Mouse (Mus musculus): ENCODE measurements at regions not wholly inside any gene's neighbourhood (a gene's known extent, or its start where the extent isn't known, plus 50 kb on each side); places are given as distances from the start of the nearest gene placed in this dataset.
A peak's percentile ranks its signal among the peaks of the same experiment; 100 is the strongest.

DNA sequence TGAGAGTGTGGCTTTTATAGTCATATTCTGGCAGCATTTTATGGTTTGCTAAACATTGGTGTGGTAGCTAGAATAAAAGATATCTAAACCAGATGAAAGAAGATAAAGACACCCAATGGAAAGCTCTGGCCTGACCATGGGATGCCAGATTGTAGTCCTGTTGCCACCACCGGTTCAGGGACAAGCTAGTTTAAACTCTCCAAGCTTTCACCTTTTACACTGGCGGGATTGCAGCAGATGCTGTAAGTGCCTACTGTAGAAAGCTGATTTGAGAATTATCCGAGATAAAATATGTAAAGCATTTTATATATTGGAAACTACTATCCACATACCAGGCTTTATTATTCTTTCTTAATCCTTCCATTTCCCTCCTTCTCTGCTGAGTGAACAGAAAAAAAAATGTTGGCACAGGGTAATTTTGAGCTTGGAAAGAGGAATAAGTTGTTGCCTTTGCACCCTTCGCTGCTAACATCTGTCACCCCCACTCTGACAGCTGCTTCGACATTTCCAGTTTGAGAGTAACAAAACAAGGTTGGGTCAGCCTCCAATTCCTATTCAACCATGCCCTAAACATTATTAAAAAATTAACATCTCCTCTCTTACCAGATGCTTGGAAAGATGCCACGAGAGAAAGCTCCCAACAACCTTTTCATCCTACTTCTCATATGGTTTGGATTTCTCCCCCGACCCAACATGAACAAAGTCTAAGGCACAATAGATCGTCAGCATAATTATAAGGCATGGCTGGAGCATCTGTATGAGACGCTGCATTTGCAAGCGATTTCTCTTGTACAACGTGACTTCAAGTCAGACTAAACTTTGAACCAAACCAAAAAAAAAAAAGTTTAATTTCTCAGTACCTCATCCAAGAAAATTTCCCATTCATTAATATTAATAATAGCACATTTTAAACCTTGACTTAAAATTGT lies 287.8 kb downstream of the Etaa1 start:
- ATAC-seq (ENCODE audit: insufficient read depth, low FRiP score): no peak; the same call in 1 of the 2 replicates
- no peak overlapping the region for H3K4me2 ChIP-seq (ENCODE audit: low read depth, low read length)
- H3K9me3 ChIP-seq (replicated peaks; ENCODE audit: control insufficient read depth, low read length): no peaks in the 10 kb centered on the region
- H3K4me1 ChIP-seq (ENCODE audit: control insufficient read depth, insufficient read depth, low read length): no peaks in the 10 kb centered on the region
- H3K27me3 ChIP-seq (ENCODE audit: control insufficient read depth, insufficient read depth, low read length): no peaks in the 10 kb centered on the region
- no peak overlapping the region for H3K4me3 ChIP-seq (replicated peaks; ENCODE audit: low read length)
- H3K36me3 ChIP-seq (ENCODE audit: control insufficient read depth, insufficient read depth, low read length): no peaks in the 10 kb centered on the region
- no peak overlapping the region for H3K9ac ChIP-seq (ENCODE audit: low read length)
- 49% methylated on average over 11 of the region's 11 CpGs for WGBS
- peak overlapping the region; percentile 69; the same call in 1 of the 2 replicates for H3K27ac ChIP-seq (ENCODE audit: low read length)

DNA sequence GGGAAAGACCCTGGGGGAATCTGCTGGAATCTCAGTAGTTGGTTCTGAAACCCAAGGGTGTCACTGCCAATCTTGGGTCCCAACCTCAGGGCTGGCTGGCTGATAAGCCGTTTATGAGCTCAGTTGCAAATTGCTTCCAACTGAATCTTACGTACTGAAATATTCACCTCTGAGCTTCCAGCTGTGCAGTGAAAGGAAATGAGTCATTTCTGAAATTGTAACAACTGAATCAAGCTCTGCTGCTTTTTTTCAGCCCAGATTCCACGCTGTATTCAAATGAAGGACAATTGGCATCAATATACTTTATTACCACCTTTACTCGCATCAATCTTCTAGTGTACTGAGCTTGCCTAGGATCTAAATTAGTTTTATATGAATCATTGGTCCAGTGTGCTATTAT lies 272.7 kb downstream of the Etaa1 start:
- no peaks in the 10 kb centered on the region for H3K27me3 ChIP-seq (ENCODE audit: control insufficient read depth, insufficient read depth, low read length)
- no peaks in the 10 kb centered on the region for H3K4me1 ChIP-seq (ENCODE audit: control insufficient read depth, insufficient read depth, low read length)
- no peak overlapping the region for H3K27ac ChIP-seq (ENCODE audit: low read length)
- H3K36me3 ChIP-seq (ENCODE audit: control insufficient read depth, insufficient read depth, low read length): no peaks in the 10 kb centered on the region
- 51% methylated on average over 4 of the region's 4 CpGs for WGBS
- H3K9me3 ChIP-seq (replicated peaks; ENCODE audit: control insufficient read depth, low read length): 0 out of 2 replicates have a peak, but pooled peaks cover 5% of the 10 kb centered on the region
- no peak overlapping the region for H3K9ac ChIP-seq (ENCODE audit: low read length)
- ATAC-seq (ENCODE audit: insufficient read depth, low FRiP score): no peak
- H3K4me2 ChIP-seq (ENCODE audit: low read depth, low read length): no peak overlapping the region
- H3K4me3 ChIP-seq (replicated peaks; ENCODE audit: low read length): no peak overlapping the region

DNA sequence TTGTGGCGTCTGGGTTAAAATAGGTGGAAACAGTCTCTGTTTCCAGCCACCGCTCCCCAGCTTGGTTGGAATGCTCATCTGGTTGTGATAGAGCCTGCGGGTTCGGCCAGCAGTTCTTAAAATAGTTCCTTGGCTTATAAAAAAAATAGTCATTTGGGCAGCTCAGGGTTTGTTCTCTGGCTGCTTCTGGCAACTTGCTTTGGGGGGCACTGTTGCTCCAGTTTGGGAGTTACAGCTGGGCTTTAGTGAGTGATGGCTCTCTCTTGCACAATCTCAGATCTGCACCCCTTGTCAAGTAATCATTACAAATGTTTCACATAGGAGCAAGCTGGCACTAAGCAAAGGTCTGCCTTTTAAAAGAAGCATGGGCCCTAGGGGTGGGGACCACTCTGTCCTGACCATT lies 268.0 kb downstream of the Etaa1 start:
- H3K4me3 ChIP-seq (replicated peaks; ENCODE audit: low read length): no peak overlapping the region
- no peak overlapping the region for H3K27ac ChIP-seq (ENCODE audit: low read length)
- H3K4me1 ChIP-seq (ENCODE audit: control insufficient read depth, insufficient read depth, low read length): no peaks in the 10 kb centered on the region
- H3K36me3 ChIP-seq (ENCODE audit: control insufficient read depth, insufficient read depth, low read length): no peaks in the 10 kb centered on the region
- no peak overlapping the region for H3K9ac ChIP-seq (ENCODE audit: low read length)
- H3K4me2 ChIP-seq (ENCODE audit: low read depth, low read length): no peak overlapping the region
- no peaks in the 10 kb centered on the region for H3K27me3 ChIP-seq (ENCODE audit: control insufficient read depth, insufficient read depth, low read length)
- H3K9me3 ChIP-seq (replicated peaks; ENCODE audit: control insufficient read depth, low read length): 0 out of 2 replicates have a peak, but pooled peaks cover 5% of the 10 kb centered on the region
- peak; percentile 75 for ATAC-seq (ENCODE audit: insufficient read depth, low FRiP score)
- 26% methylated on average over 4 of the region's 4 CpGs for WGBS

DNA sequence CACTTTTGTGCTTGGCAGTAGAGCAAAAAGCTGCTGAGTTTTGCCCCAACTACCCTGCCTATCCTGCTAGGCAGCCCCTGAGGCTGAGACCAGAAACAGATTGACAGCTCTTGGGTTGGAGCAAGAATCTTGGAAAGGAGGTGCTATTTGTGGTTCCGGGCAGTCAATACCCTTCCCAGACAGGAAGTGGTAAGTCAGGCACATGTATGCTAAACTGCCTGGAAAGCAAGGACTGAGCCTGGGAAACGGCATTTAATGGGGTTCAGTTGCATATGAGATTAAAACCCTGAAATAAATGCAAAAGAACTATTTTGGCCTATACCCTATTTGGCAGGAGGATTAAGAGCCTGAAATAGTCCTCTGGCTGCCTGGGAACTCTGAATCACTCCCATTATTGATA lies 266.9 kb downstream of the Etaa1 start:
- Histone ChIP-seq H3K36me3 (ENCODE audit: control insufficient read depth, insufficient read depth, low read length) (no peaks in the 10 kb centered on the region), H3K9me3 (replicated peaks; ENCODE audit: control insufficient read depth, low read length) (0 out of 2 replicates have a peak, but pooled peaks cover 5% of the 10 kb centered on the region), H3K4me1 (ENCODE audit: control insufficient read depth, insufficient read depth, low read length) (no peaks in the 10 kb centered on the region), H3K27me3 (ENCODE audit: control insufficient read depth, insufficient read depth, low read length) (no peaks in the 10 kb centered on the region), H3K4me2 (ENCODE audit: low read depth, low read length) (no peak overlapping the region), H3K9ac (ENCODE audit: low read length) (no peak overlapping the region), H3K4me3 (replicated peaks; ENCODE audit: low read length) (no peak overlapping the region), H3K27ac (ENCODE audit: low read length) (peak overlapping the region; percentile 41; the same call in 1 of the 2 replicates)
- ATAC-seq (ENCODE audit: insufficient read depth, low FRiP score): no peak
- 49% methylated on average over 2 of the region's 2 CpGs for WGBS

DNA sequence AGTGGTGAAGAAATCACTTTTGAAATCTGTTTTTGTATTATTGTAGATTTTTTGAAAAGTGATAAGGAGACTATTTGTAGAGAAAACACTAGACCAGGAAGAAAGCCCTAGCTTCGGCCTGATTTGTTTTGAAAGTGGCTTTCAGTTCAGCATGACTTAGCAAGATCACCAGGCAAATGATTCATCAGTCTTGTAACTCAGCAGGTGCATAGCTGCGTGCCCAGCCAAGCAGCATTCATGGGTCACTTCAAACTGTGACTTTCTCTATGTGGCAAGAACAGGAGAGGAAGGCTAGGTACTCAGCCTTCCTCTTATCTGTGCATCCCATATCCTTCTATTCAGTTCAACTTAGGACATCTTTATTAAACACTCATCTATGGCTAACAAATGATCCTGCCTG lies 259.5 kb downstream of the Etaa1 start:
- no peaks in the 10 kb centered on the region for H3K4me1 ChIP-seq (ENCODE audit: control insufficient read depth, insufficient read depth, low read length)
- H3K9me3 ChIP-seq (replicated peaks; ENCODE audit: control insufficient read depth, low read length): no peaks in the 10 kb centered on the region
- no peak overlapping the region for H3K9ac ChIP-seq (ENCODE audit: low read length)
- H3K36me3 ChIP-seq (ENCODE audit: control insufficient read depth, insufficient read depth, low read length): no peaks in the 10 kb centered on the region
- no peaks in the 10 kb centered on the region for H3K27me3 ChIP-seq (ENCODE audit: control insufficient read depth, insufficient read depth, low read length)
- H3K4me2 ChIP-seq (ENCODE audit: low read depth, low read length): no peak overlapping the region
- no peak for ATAC-seq (ENCODE audit: insufficient read depth, low FRiP score)
- WGBS: 43% methylated on average over 2 of the region's 2 CpGs
- no peak overlapping the region for H3K4me3 ChIP-seq (replicated peaks; ENCODE audit: low read length)
- no peak overlapping the region for H3K27ac ChIP-seq (ENCODE audit: low read length)

DNA sequence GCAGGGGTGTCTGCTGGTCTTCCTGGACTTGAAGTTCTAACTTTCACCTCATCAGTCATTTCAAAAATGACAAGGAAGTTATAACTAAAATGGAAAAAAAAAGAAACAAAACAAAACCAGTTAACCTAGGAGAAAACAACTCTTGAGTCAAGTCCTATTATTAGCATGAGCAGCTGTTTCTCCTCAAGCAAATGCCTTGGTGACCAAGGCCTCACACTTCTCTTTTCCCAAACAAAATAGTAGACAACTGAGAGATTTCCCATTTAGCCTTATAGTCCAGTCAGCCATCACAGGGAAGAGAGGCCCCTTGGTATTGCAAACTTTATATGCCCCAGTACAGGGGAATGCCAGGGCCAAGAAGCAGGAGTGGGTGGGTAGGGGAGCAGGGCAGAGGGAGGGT lies 244.9 kb downstream of the Etaa1 start:
- Histone ChIP-seq H3K27ac (ENCODE audit: low read length) (no peak overlapping the region), H3K4me1 (ENCODE audit: control insufficient read depth, insufficient read depth, low read length) (no peaks in the 10 kb centered on the region), H3K4me2 (ENCODE audit: low read depth, low read length) (no peak overlapping the region), H3K36me3 (ENCODE audit: control insufficient read depth, insufficient read depth, low read length) (no peaks in the 10 kb centered on the region), H3K27me3 (ENCODE audit: control insufficient read depth, insufficient read depth, low read length) (no peaks in the 10 kb centered on the region), H3K4me3 (replicated peaks; ENCODE audit: low read length) (no peak overlapping the region), H3K9me3 (replicated peaks; ENCODE audit: control insufficient read depth, low read length) (no peaks in the 10 kb centered on the region), H3K9ac (ENCODE audit: low read length) (no peak overlapping the region)
- ATAC-seq (ENCODE audit: insufficient read depth, low FRiP score): no peak

DNA sequence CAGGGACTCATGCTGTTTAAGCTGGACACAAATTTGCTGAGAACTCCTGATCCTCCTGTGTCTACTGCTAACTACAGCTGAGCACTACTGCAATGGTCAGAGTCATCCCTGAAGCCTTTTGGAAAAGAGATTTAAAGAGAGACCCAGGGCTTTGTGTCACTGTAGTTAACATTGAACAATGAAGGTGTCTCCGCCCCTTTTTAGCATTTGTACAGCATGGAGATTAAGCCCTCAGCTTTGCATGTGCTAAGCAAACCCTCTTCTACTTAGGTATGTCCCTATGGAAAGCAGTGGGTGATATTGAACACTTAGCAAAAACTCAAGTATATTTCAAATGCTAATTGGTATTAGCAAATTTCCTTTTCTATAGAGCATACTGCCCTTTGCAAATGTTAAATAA lies 231.6 kb downstream of the Etaa1 start:
- 87% methylated on average over 1 of the region's 1 CpGs for WGBS
- no peaks in the 10 kb centered on the region for H3K27me3 ChIP-seq (ENCODE audit: control insufficient read depth, insufficient read depth, low read length)
- H3K4me3 ChIP-seq (replicated peaks; ENCODE audit: low read length): no peak overlapping the region
- no peaks in the 10 kb centered on the region for H3K36me3 ChIP-seq (ENCODE audit: control insufficient read depth, insufficient read depth, low read length)
- no peak overlapping the region for H3K9ac ChIP-seq (ENCODE audit: low read length)
- H3K27ac ChIP-seq (ENCODE audit: low read length): no peak overlapping the region
- ATAC-seq (ENCODE audit: insufficient read depth, low FRiP score): no peak
- H3K4me1 ChIP-seq (ENCODE audit: control insufficient read depth, insufficient read depth, low read length): no peaks in the 10 kb centered on the region
- no peaks in the 10 kb centered on the region for H3K9me3 ChIP-seq (replicated peaks; ENCODE audit: control insufficient read depth, low read length)
- no peak overlapping the region for H3K4me2 ChIP-seq (ENCODE audit: low read depth, low read length)

DNA sequence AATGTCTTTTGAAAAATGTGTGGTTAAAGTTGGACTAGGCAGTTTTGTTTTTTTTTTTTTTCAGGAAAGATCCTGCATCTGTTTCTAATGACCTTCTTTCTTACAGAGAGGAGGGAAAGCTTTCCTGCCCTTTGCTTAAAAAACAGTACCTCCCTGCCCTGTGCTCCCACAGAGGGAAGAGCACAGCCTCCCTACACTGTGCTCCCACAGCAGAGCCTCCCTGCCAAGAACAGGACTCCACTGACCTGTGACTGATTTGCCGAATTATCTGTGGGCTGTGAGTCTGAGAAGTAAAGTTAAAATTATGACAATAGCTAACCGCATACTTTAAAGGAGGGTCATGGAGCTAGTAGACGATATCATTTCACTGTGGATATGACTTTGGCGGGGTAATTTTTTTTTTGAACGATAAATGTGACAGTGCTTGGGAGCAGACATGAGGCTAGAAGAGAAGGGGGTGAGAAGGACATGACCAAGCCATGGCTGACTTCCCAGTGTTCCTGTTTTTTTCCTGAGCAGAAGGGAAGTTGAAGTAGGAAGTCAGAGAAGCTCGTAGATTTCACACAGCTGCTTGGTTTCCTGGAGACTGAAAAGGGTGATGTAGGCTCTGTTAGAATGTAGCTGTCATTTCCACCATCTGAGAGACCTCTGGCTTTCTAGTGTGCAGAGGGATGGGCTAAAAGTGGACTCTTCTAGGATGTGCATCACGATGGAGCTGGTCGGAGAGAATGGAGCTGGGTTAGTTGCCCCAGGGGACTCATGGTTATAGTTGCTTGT lies 226.2 kb downstream of the Etaa1 start:
- Histone ChIP-seq H3K4me1 (ENCODE audit: control insufficient read depth, insufficient read depth, low read length) (no peaks in the 10 kb centered on the region), H3K27me3 (ENCODE audit: control insufficient read depth, insufficient read depth, low read length) (no peaks in the 10 kb centered on the region), H3K4me2 (ENCODE audit: low read depth, low read length) (no peak overlapping the region), H3K36me3 (ENCODE audit: control insufficient read depth, insufficient read depth, low read length) (no peaks in the 10 kb centered on the region), H3K9me3 (replicated peaks; ENCODE audit: control insufficient read depth, low read length) (no peaks in the 10 kb centered on the region), H3K27ac (ENCODE audit: low read length) (no peak overlapping the region; the same call in 1 of the 2 replicates), H3K4me3 (replicated peaks; ENCODE audit: low read length) (no peak overlapping the region), H3K9ac (ENCODE audit: low read length) (no peak overlapping the region)
- ATAC-seq (ENCODE audit: insufficient read depth, low FRiP score): peak; percentile 72; the same call in 1 of the 2 replicates
- WGBS: 46% methylated on average over 8 of the region's 8 CpGs

DNA sequence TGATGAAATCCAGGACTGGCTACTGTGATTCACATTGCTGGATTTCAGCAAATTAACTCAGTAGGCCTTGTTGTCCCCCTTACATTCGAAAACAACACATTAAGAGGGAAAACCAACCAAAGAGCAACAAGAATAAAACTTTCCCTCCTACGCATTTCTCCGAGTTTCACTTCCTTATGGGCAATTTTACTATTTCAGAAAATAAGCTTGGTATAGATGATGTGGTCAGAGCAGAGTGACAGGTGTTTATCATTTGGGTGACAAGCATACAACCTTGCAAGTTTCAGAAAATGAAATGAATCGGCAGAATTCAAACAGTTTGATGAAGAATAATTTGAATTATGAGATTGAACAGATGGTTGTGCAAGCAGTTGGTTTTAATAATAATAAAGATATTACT lies 220.6 kb downstream of the Etaa1 start:
- no peaks in the 10 kb centered on the region for H3K36me3 ChIP-seq (ENCODE audit: control insufficient read depth, insufficient read depth, low read length)
- no peaks in the 10 kb centered on the region for H3K4me1 ChIP-seq (ENCODE audit: control insufficient read depth, insufficient read depth, low read length)
- WGBS: 72% methylated on average over 4 of the region's 4 CpGs
- H3K27me3 ChIP-seq (ENCODE audit: control insufficient read depth, insufficient read depth, low read length): no peaks in the 10 kb centered on the region
- no peak overlapping the region for H3K27ac ChIP-seq (ENCODE audit: low read length)
- no peak overlapping the region for H3K9ac ChIP-seq (ENCODE audit: low read length)
- no peak overlapping the region for H3K4me3 ChIP-seq (replicated peaks; ENCODE audit: low read length)
- H3K4me2 ChIP-seq (ENCODE audit: low read depth, low read length): no peak overlapping the region
- ATAC-seq (ENCODE audit: insufficient read depth, low FRiP score): no peak
- no peaks in the 10 kb centered on the region for H3K9me3 ChIP-seq (replicated peaks; ENCODE audit: control insufficient read depth, low read length)
